Mouse (Mus musculus) midbrain, embryonic 14.5 days (tissue): ENCODE results near the gene Srrm2. TPM values are rescaled to one million over a fixed set of nuclear protein-coding genes. Genes with fewer than 3 reads are reported as not detected.

ENCODE experiments used
- ATAC-seq: fragments of 200-750 bp; cut with Nextera tagmentation; 2 replicates; pipeline ENCODE4 v1.8.0; 2017; ENCODE audit warnings: moderate number of reproducible peaks, moderate library complexity; ENCODE audit not compliant: low FRiP score, low TSS enrichment
- DNase-seq: peaks from one replicate; pipeline ENCODE4 v3.0.0-alpha.2; 2015
- H3K27ac ChIP-seq: fragments of 300-500 bp; sonication (generic); replicated peaks from 2 replicates; pipeline ENCODE4 v1.5.1; 2014; ENCODE audit warnings: mild to moderate bottlenecking, low read depth, low read length, moderate library complexity
- H3K27me3 ChIP-seq: fragments of 300-500 bp; sonication (generic); 2 replicates; pipeline ENCODE4 v1.6.1; 2014; ENCODE audit warnings: low read length, control low read depth, mixed read lengths; ENCODE audit not compliant: control insufficient read depth, insufficient read depth
- H3K36me3 ChIP-seq: fragments of 300-500 bp; sonication (generic); 2 replicates; pipeline ENCODE4 v1.6.1; 2014; ENCODE audit warnings: low read length, control low read depth; ENCODE audit not compliant: control insufficient read depth, insufficient read depth
- H3K4me1 ChIP-seq: fragments of 300-500 bp; sonication (generic); 2 replicates; pipeline ENCODE4 v1.6.1; 2014; ENCODE audit warnings: mild to moderate bottlenecking, antibody characterized with exemption, low read length, control low read depth; ENCODE audit not compliant: control insufficient read depth, insufficient read depth
- H3K4me2 ChIP-seq: fragments of 300-500 bp; sonication (generic); 2 replicates; pipeline ENCODE4 v1.6.1; 2014; ENCODE audit warnings: mild to moderate bottlenecking, low read length, moderate library complexity
- H3K4me3 ChIP-seq: fragments of 300-500 bp; sonication (generic); replicated peaks from 2 replicates; pipeline ENCODE4 v1.5.1; 2014; ENCODE audit warnings: low read depth, low read length
- H3K9ac ChIP-seq: fragments of 300-500 bp; sonication (generic); replicated peaks from 2 replicates; pipeline ENCODE4 v1.6.1; 2014; ENCODE audit warnings: mild to moderate bottlenecking, low read length, moderate library complexity
- H3K9me3 ChIP-seq: fragments of 300-500 bp; sonication (generic); 2 replicates; pipeline ENCODE4 v1.6.1; 2016; ENCODE audit warnings: low read length, control low read depth, mixed read lengths; ENCODE audit not compliant: control insufficient read depth
- WGBS: fragments of 180-500 bp; shearing (Covaris S2); extraction: QIAGEN DNeasy Blood & Tissue Kit; methylation state at CpG from one replicate; pipeline ENCODE4 v1.1.7; 2014; 5-methylcytosine and 5-hydroxymethylcytosine counted together
- polyA plus RNA-seq: library from polyadenylated mRNA; unstranded; fragments of >200 nt; fragmentation: Nextera tagmentation; extraction: Ambion mirVana; gene quantifications from 2 replicates; pipeline ENCODE4 v1.2.1, GENCODE M21; 2014

Gene Srrm2
- polyA plus RNA-seq, 1 experiment from 2014 or later: 498 TPM

DNA sequence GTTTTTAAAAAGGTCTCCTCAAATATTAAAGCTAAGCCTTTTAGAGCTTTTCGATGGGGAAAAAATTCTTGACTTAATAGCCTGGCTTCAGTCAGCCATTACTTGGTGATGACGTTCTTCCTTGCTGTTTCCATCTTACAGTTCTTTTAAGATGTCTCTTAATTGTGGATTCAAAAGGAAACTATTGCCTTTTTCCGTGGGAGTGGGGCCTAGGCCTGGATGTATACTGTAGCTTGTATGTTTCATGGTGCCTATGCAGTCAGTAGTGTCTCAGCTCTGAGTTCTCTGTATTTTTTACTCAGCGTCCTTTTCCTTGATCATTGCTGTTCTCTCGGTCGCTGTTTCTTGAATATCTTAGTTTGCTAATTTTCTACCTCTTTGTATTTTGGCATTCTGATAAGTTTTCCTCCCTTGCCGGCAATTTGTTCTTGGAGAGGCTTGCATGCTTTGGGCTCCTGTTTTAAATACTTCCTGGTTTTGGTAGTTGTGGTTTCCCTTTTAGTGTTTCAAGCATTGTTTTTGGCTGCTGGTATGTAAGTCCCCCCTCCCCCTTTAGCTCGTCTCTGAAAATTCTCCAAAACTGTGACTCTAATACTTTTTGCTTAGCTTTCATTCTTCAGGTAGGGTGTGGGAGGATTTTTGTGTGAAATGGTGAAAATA, 14.2 kb downstream of the Srrm2 start:
- peak overlapping the region; percentile 99 for H3K4me3 ChIP-seq
- H3K27ac ChIP-seq: no peak overlapping the region
- no peaks in the 10 kb centered on the region for H3K9me3 ChIP-seq
- no peaks in the 10 kb centered on the region for H3K27me3 ChIP-seq
- peak overlapping the region; percentile 74 for H3K4me2 ChIP-seq
- H3K9ac ChIP-seq: peak overlapping the region; percentile 87
- 4% methylated on average over 8 of the region's 8 CpGs for WGBS
- H3K36me3 ChIP-seq: peaks cover 27% of the 10 kb centered on the region
- H3K4me1 ChIP-seq: peaks cover 31% of the 10 kb centered on the region
- no peak for ATAC-seq
- no peak for DNase-seq

- Histone ChIP-seq H3K36me3 (peaks cover 50% of the 10 kb centered on the region), H3K4me1 (peaks cover 31% of the 10 kb centered on the region), H3K9me3 (no peaks in the 10 kb centered on the region), H3K4me2 (peak overlapping the region; percentile 19; the same call in 1 of the 2 replicates), H3K27ac (0 out of 2 replicates have a peak overlapping the region, but pooled peaks have one; percentile 20), H3K9ac (no peak overlapping the region), H3K27me3 (no peaks in the 10 kb centered on the region), H3K4me3 (no peak overlapping the region)
- 79% methylated on average over 25 of the region's 25 CpGs for WGBS
- ATAC-seq (no peak), DNase-seq (no peak)
Observed at GRCm38 (mm10) chr17:23806867-23807266, 16.5 kb downstream of the Srrm2 start.

- DNase-seq (no peak), ATAC-seq (no peak)
- Histone ChIP-seq H3K9me3 (no peaks in the 10 kb centered on the region), H3K4me1 (peaks cover 27% of the 10 kb centered on the region), H3K27ac (no peak overlapping the region), H3K36me3 (peaks cover 61% of the 10 kb centered on the region), H3K4me2 (no peak overlapping the region), H3K9ac (no peak overlapping the region), H3K4me3 (no peak overlapping the region), H3K27me3 (no peaks in the 10 kb centered on the region)
- WGBS: 100% methylated on average over 3 of the region's 3 CpGs
Observed at GRCm38 (mm10) chr17:23807918-23808317, 17.6 kb downstream of the Srrm2 start.

DNA sequence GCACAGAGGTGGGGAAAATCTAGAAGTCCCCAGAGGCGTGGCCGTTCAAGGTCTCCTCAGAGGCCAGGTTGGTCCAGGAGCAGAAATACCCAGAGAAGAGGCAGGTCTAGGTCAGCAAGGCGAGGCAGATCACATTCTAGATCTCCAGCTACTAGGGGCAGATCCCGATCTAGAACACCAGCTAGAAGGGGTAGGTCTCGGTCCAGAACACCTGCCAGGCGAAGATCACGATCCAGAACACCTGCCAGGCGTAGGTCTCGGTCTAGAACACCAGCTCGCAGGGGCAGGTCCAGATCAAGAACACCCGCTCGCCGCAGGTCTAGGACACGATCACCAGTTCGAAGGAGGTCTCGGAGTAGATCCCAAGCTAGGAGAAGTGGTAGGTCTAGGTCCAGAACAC, 25.3 kb downstream of the Srrm2 start:
- Histone ChIP-seq H3K4me2 (no peak overlapping the region), H3K4me1 (no peaks in the 10 kb centered on the region), H3K27ac (no peak overlapping the region), H3K36me3 (peaks cover 98% of the 10 kb centered on the region), H3K27me3 (no peaks in the 10 kb centered on the region), H3K9me3 (peaks cover 26% of the 10 kb centered on the region), H3K4me3 (no peak overlapping the region), H3K9ac (no peak overlapping the region)
- DNase-seq (no peak), ATAC-seq (no peak)
- WGBS: 99% methylated on average over 16 of the region's 16 CpGs

DNA sequence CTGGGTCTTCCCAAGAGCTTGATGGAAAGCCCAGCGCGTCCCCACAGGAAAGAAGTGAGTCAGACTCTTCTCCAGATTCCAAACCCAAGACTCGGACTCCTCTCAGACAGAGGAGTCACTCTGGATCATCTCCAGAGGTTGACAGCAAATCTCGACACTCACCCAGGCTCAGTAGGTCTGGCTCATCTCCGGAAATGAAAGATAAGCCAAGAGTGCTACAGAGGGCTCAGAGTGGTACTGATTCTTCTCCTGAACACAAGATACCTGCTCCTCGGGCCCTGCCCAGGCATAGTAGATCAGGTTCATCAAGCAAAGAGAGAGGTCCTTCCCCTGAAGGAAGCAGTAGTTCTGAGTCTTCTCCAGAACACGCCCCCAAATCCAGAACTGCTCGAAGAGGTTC, 28.2 kb downstream of the Srrm2 start:
- Histone ChIP-seq H3K4me2 (no peak overlapping the region), H3K4me3 (no peak overlapping the region), H3K27ac (no peak overlapping the region), H3K27me3 (no peaks in the 10 kb centered on the region), H3K36me3 (peaks cover 99% of the 10 kb centered on the region), H3K4me1 (no peaks in the 10 kb centered on the region), H3K9ac (no peak overlapping the region), H3K9me3 (peaks cover 26% of the 10 kb centered on the region)
- no peak for DNase-seq
- no peak for ATAC-seq
- WGBS: 99% methylated on average over 8 of the region's 8 CpGs

DNA sequence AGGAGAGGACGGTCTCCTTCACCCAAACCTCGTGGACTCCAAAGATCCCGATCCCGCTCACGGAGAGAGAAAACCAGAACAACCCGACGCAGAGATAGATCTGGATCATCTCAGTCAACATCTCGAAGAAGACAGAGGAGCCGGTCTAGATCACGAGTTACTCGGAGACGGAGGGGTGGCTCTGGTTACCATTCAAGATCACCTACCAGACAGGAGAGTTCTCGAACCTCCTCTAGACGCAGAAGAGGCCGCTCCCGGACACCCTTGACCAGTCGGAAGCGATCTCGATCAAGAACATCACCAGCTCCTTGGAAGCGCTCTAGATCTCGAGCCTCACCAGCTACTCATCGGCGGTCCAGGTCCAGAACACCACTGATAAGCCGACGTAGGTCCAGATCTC, 28.9 kb downstream of the Srrm2 start:
- DNase-seq: no peak
- ATAC-seq: no peak
- Histone ChIP-seq H3K36me3 (peaks cover 99% of the 10 kb centered on the region), H3K4me3 (no peak overlapping the region), H3K4me2 (no peak overlapping the region), H3K9me3 (peaks cover 26% of the 10 kb centered on the region), H3K9ac (no peak overlapping the region), H3K27me3 (no peaks in the 10 kb centered on the region), H3K27ac (no peak overlapping the region), H3K4me1 (no peaks in the 10 kb centered on the region)
- WGBS: 99% methylated on average over 25 of the region's 25 CpGs

GRCm38 (mm10) chr17:23820731-23821130, 30.4 kb downstream of the Srrm2 start:
- H3K27me3 ChIP-seq: no peaks in the 10 kb centered on the region
- ATAC-seq (no peak), DNase-seq (no peak)
- H3K9ac ChIP-seq: no peak overlapping the region
- no peak overlapping the region for H3K4me3 ChIP-seq
- 93% methylated on average over 5 of the region's 5 CpGs for WGBS
- H3K4me1 ChIP-seq: no peaks in the 10 kb centered on the region
- H3K9me3 ChIP-seq: peaks cover 20% of the 10 kb centered on the region
- H3K36me3 ChIP-seq: peaks cover 99% of the 10 kb centered on the region
- no peak overlapping the region for H3K4me2 ChIP-seq
- H3K27ac ChIP-seq: no peak overlapping the region

- no peak overlapping the region for H3K4me2 ChIP-seq
- peaks cover 99% of the 10 kb centered on the region for H3K36me3 ChIP-seq
- no peak overlapping the region for H3K4me3 ChIP-seq
- ATAC-seq: no peak
- H3K27ac ChIP-seq: no peak overlapping the region
- H3K27me3 ChIP-seq: no peaks in the 10 kb centered on the region
- H3K4me1 ChIP-seq: peaks cover 5% of the 10 kb centered on the region; the same call in 1 of the 2 replicates
- WGBS: 78% methylated on average over 6 of the region's 6 CpGs
- peaks cover 14% of the 10 kb centered on the region for H3K9me3 ChIP-seq
- H3K9ac ChIP-seq: no peak overlapping the region
- DNase-seq: no peak
Observed at GRCm38 (mm10) chr17:23822094-23822493, 31.8 kb downstream of the Srrm2 start.

DNA sequence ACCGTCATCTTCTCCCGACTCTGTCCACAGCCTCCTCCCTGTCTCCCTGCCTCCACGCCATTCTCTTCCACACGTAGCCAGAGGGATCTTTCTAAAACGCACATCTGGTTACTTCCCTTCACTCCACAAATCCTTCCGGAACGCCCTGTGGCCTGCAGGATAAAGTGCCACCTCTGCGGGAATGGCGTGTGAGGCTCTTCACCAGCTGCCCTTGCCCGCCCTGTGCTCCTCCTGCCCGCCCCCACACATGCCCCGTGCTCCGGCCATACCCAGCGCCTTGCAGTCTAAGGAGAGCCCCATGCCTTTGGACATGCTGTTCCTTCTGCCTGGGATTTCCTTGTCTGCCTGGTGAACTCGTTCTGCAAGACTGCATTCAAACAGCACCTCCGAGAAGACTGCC, 32.7 kb downstream of the Srrm2 start:
- Histone ChIP-seq H3K9ac (no peak overlapping the region), H3K4me3 (no peak overlapping the region), H3K36me3 (peaks cover 92% of the 10 kb centered on the region), H3K9me3 (peaks cover 11% of the 10 kb centered on the region), H3K27me3 (no peaks in the 10 kb centered on the region), H3K4me1 (peaks cover 11% of the 10 kb centered on the region), H3K27ac (no peak overlapping the region), H3K4me2 (no peak overlapping the region)
- no peak for DNase-seq
- ATAC-seq: no peak
- 82% methylated on average over 16 of the region's 16 CpGs for WGBS
